Mouse (Mus musculus) kidney, adult 2 months (tissue): Measurements from ENCODE around the gene Slc6a3. TPM values are rescaled to one million over a fixed set of nuclear protein-coding genes. Genes with fewer than 3 reads are reported as not detected.

Experiments
- DNase-seq: peaks from one replicate; pipeline ENCODE4 v3.0.0; 2021
- H3K27ac ChIP-seq: fragments of 200-500 bp; 2 replicates; pipeline ENCODE4 v1.5.1; 2012; ENCODE audit warnings: low read depth, low read length, control low read depth, inconsistent platforms; ENCODE audit not compliant: insufficient read depth
- H3K27me3 ChIP-seq: fragments of 200-500 bp; replicated peaks from 2 replicates; pipeline ENCODE4 v1.6.1; 2012; ENCODE audit warnings: mild to moderate bottlenecking, moderate library complexity, low read length, inconsistent platforms; ENCODE audit not compliant: control insufficient read depth, insufficient read depth
- H3K36me3 ChIP-seq: fragments of 200-500 bp; 2 replicates; pipeline ENCODE4 v1.6.1; 2012; ENCODE audit warnings: mild to moderate bottlenecking, moderate library complexity, low read length, inconsistent platforms; ENCODE audit not compliant: control insufficient read depth, insufficient read depth
- H3K4me1 ChIP-seq: fragments of 200-500 bp; 2 replicates; pipeline ENCODE4 v1.6.1; 2011; ENCODE audit warnings: low read length; ENCODE audit not compliant: control insufficient read depth, insufficient read depth
- H3K4me3 ChIP-seq: fragments of 200-500 bp; 2 replicates; pipeline ENCODE4 v1.5.1; 2011; ENCODE audit warnings: mild to moderate bottlenecking, low read depth, low read length, control low read depth; ENCODE audit not compliant: insufficient read depth
- CTCF ChIP-seq: fragments of 200-500 bp; conservative IDR thresholded peaks from 2 replicates; pipeline ENCODE4 v1.5.1; 2011; ENCODE audit warnings: low read depth, mild to moderate bottlenecking, control low read depth, low read length, moderate library complexity, mixed read lengths; ENCODE audit not compliant: insufficient read depth, insufficient read length
- POLR2A ChIP-seq: fragments of 200-500 bp; IDR thresholded peaks from one replicate; pipeline ENCODE4 v1.6.1; 2011; ENCODE audit warnings: low read depth, low read length, control low read depth
- WGBS: fragments of 180-500 bp; shearing (Covaris S2); methylation state at CpG from one replicate; pipeline ENCODE4 v1.1.7; 2018; 5-methylcytosine and 5-hydroxymethylcytosine counted together
- polyA plus RNA-seq: library from polyadenylated mRNA; depleted of rRNA; stranded (reverse); fragments of >200 nt; gene quantifications from 2 replicates; pipeline ENCODE4 v1.2.3, GENCODE M21; 2012; rRNA removed

Slc6a3 gene
- polyA plus RNA-seq, 1 experiment, result 0.06 TPM

- Histone ChIP-seq H3K27me3 (no peaks in the 10 kb centered on the region), H3K4me1 (peaks cover 10% of the 10 kb centered on the region), H3K4me3 (peak overlapping the region; percentile 95), H3K36me3 (no peaks in the 10 kb centered on the region), H3K27ac (no peak overlapping the region)
- 2% methylated on average over 39 of the region's 39 CpGs for WGBS
- no peak for TF ChIP-seq CTCF
- TF ChIP-seq POLR2A, result no peak
- peak; percentile 3 for DNase-seq
Measured at GRCm38 (mm10) chr13:73604156-73604957, 67.8 kb downstream of the Slc6a3 start.

- TF ChIP-seq POLR2A (no peak), CTCF (no peak)
- no peak overlapping the region for H3K27ac ChIP-seq
- 91% methylated on average over 5 of the region's 5 CpGs for WGBS
- H3K36me3 ChIP-seq, result no peaks in the 10 kb centered on the region; the same call in none of the 2 replicates
- H3K4me3 ChIP-seq, result no peak overlapping the region
- H3K4me1 ChIP-seq, result no peaks in the 10 kb centered on the region
- H3K27me3 ChIP-seq, result no peaks in the 10 kb centered on the region
- DNase-seq, result no peak
Measured at GRCm38 (mm10) chr13:73618406-73618805, 81.9 kb downstream of the Slc6a3 start.

- no peaks in the 10 kb centered on the region for H3K27me3 ChIP-seq
- H3K4me1 ChIP-seq, result no peaks in the 10 kb centered on the region
- H3K27ac ChIP-seq, result no peak overlapping the region
- H3K36me3 ChIP-seq, result no peaks in the 10 kb centered on the region; the same call in none of the 2 replicates
- H3K4me3 ChIP-seq, result no peak overlapping the region
- no peak for DNase-seq
- TF ChIP-seq CTCF (peak; percentile 31; the same call in 1 of the 2 replicates), POLR2A (no peak)
- WGBS, result 69% methylated on average over 6 of the region's 6 CpGs
Measured at GRCm38 (mm10) chr13:73620637-73621036, 84.1 kb downstream of the Slc6a3 start.

- TF ChIP-seq POLR2A, result no peak
- TF ChIP-seq CTCF, result no peak
- Histone ChIP-seq H3K27me3 (no peaks in the 10 kb centered on the region), H3K36me3 (no peaks in the 10 kb centered on the region; the same call in none of the 2 replicates), H3K4me1 (no peaks in the 10 kb centered on the region), H3K27ac (no peak overlapping the region), H3K4me3 (peak overlapping the region; percentile 73)
- DNase-seq, result no peak
- WGBS, result 49% methylated on average over 6 of the region's 6 CpGs
Measured at GRCm38 (mm10) chr13:73626410-73626744, 89.8 kb downstream of the Slc6a3 start.

DNA sequence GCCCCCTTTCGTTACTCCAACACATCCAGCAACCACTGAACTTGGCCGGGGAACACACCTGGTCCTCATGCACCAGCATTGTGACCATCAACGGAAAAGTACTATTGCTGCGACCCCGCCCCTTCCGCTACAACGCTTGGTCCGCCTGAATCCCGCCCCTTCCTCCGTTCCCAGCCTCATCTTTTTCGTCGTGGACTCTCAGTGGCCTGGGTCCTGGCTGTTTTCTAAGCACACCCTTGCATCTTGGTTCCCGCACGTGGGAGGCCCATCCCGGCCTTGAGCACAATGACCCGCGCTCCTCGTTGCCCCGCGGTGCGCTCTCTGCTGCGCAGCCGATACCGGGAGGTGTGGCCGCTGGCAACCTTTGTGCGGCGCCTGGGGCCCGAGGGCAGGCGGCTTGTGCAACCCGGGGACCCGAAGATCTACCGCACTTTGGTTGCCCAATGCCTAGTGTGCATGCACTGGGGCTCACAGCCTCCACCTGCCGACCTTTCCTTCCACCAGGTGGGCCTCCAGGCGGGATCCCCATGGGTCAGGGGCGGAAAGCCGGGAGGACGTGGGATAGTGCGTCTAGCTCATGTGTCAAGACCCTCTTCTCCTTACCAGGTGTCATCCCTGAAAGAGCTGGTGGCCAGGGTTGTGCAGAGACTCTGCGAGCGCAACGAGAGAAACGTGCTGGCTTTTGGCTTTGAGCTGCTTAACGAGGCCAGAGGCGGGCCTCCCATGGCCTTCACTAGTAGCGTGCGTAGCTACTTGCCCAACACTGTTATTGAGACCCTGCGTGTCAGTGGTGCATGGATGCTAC is 90.4 kb downstream of the Slc6a3 start, which contains the start of gene Tert:
Gene Tert (plus strand): TSS at position 167 of the 805 bp plus-strand sequence.
- 13% methylated on average over 47 of the region's 47 CpGs for WGBS
- Histone ChIP-seq H3K36me3 (no peaks in the 10 kb centered on the region), H3K4me1 (no peaks in the 10 kb centered on the region), H3K27ac (no peak within 1 kb of the TSS), H3K4me3 (peak within 1 kb of the TSS; percentile 73), H3K27me3 (no peaks in the 10 kb centered on the region)
- no peak for TF ChIP-seq POLR2A
- peak; percentile 49 for TF ChIP-seq CTCF
- peak; percentile 60 for DNase-seq

Other genes starting within 250 kb of the Slc6a3 start
- 95.0 and 108 TPM in 2 replicates for gene Mrpl36, start 208.2 kb upstream of the Slc6a3 start, polyA plus RNA-seq
- gene Ndufs6, start 208.2 kb upstream of the Slc6a3 start, polyA plus RNA-seq, result 191 and 319 TPM in 2 replicates
- 14.2 and 16.0 TPM in 2 replicates for gene Lpcat1, start 69.5 kb upstream of the Slc6a3 start, polyA plus RNA-seq
- gene Clptm1l, start 67.3 kb downstream of the Slc6a3 start, polyA plus RNA-seq, result 174 and 185 TPM in 2 replicates
- 6.4 and 7.4 TPM in 2 replicates for gene Tert, start 90.2 kb downstream of the Slc6a3 start, polyA plus RNA-seq
- gene Slc6a18, start 141.3 kb downstream of the Slc6a3 start, polyA plus RNA-seq, result 438 and 863 TPM in 2 replicates
- 884 and 1,011 TPM in 2 replicates for gene Slc6a19, start 168.1 kb downstream of the Slc6a3 start, polyA plus RNA-seq
- 104 and 109 TPM in 2 replicates for gene Slc12a7, start 196.3 kb downstream of the Slc6a3 start, polyA plus RNA-seq